Mouse (Mus musculus) hindbrain, embryonic 13.5 days (tissue): Measurements from ENCODE around the gene Rnls. TPM values are rescaled to one million over a fixed set of nuclear protein-coding genes. Genes with fewer than 3 reads are reported as not detected.

ENCODE experiments used
- ATAC-seq: fragments of 200-750 bp; cut with Nextera tagmentation; 2 replicates; pipeline ENCODE4 v1.8.0; 2017; ENCODE audit warnings: moderate TSS enrichment; ENCODE audit not compliant: low FRiP score
- H3K27ac ChIP-seq: fragments of 300-500 bp; sonication (generic); 2 replicates; pipeline ENCODE4 v1.5.1; 2015; ENCODE audit warnings: inconsistent platforms, mild to moderate bottlenecking, moderate library complexity
- H3K27me3 ChIP-seq: fragments of 300-500 bp; sonication (generic); 2 replicates; pipeline ENCODE4 v1.6.1; 2015; ENCODE audit warnings: mild to moderate bottlenecking, inconsistent platforms
- H3K36me3 ChIP-seq: fragments of 300-500 bp; sonication (generic); 2 replicates; pipeline ENCODE4 v1.6.1; 2015; ENCODE audit warnings: mild to moderate bottlenecking, inconsistent platforms
- H3K4me1 ChIP-seq: fragments of 300-500 bp; sonication (generic); replicated peaks from 2 replicates; pipeline ENCODE4 v1.6.1; 2015; ENCODE audit warnings: inconsistent platforms
- H3K4me2 ChIP-seq: fragments of 300-500 bp; sonication (generic); 2 replicates; pipeline ENCODE4 v1.6.1; 2015; ENCODE audit warnings: inconsistent platforms, mild to moderate bottlenecking, moderate library complexity
- H3K4me3 ChIP-seq: fragments of 300-500 bp; sonication (generic); 2 replicates; pipeline ENCODE4 v1.5.1; 2015; ENCODE audit warnings: mild to moderate bottlenecking, inconsistent platforms
- H3K9ac ChIP-seq: fragments of 300-500 bp; sonication (generic); 2 replicates; pipeline ENCODE4 v1.6.1; 2015; ENCODE audit warnings: mild to moderate bottlenecking, inconsistent platforms
- H3K9me3 ChIP-seq: fragments of 300-500 bp; sonication (generic); 2 replicates; pipeline ENCODE4 v1.6.1; 2016; ENCODE audit warnings: inconsistent platforms
- WGBS: fragments of 180-500 bp; shearing (Covaris S2); methylation state at CpG from one replicate; pipeline ENCODE4 v1.1.7; 2015; 5-methylcytosine and 5-hydroxymethylcytosine counted together
- polyA plus RNA-seq: library from polyadenylated mRNA; unstranded; fragments of >200 nt; fragmentation: Nextera tagmentation; extraction: Ambion mirVana; gene quantifications from 2 replicates; pipeline ENCODE4 v1.2.1, GENCODE M21; 2015

The Rnls gene
- polyA plus RNA-seq, 1 experiment from 2014 or later: 11.1 TPM

DNA sequence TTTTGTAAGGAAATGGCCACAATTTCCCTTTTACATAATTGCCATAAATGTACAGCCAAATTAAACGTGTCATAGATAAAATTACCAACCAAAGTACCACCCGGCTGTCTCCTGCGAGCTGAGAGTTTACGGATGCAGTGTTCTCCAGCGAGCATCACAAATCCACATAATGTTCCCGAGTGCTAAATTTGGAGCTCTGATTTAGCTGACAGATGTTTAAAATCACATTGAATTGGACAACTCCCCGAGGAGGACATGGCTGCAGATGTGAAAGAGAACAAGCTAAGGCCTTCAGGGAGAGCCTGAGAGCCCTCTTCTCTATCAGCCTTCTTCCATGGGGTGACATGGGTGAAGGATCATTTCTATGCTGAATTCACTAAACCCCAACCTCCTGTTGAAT is 278.3 kb downstream of the Rnls start:
- WGBS: 78% methylated on average over 7 of the region's 7 CpGs
- peaks cover 9% of the 10 kb centered on the region for H3K4me1 ChIP-seq
- no peak overlapping the region for H3K9ac ChIP-seq
- no peak overlapping the region for H3K27ac ChIP-seq
- H3K27me3 ChIP-seq: 0 out of 2 replicates have a peak, but pooled peaks cover 3% of the 10 kb centered on the region
- no peak for ATAC-seq
- no peaks in the 10 kb centered on the region for H3K36me3 ChIP-seq
- H3K4me2 ChIP-seq: no peak overlapping the region
- H3K9me3 ChIP-seq: no peaks in the 10 kb centered on the region
- no peak overlapping the region for H3K4me3 ChIP-seq

DNA sequence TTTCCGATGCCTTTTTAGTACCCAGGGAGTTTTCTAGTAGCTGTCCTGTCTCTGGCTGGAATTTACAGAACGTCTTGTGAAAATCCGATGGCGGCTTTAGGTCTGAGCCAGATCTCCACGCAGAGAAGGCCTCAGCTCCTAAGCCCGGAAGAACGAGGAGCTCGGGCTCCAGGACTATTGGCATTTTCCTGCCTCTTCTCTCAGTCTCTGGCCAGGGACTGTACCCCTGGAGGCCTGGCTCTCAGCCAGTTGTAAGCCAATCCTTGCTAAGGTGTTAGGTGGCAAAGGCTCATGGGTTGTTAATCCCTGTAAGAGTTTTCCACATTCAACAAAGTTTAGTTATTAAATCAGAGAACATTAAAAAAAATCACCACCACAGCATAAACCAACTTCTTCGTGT is 281.7 kb downstream of the Rnls start:
- no peaks in the 10 kb centered on the region for H3K36me3 ChIP-seq
- WGBS: 85% methylated on average over 9 of the region's 9 CpGs
- no peak overlapping the region for H3K4me3 ChIP-seq
- H3K27me3 ChIP-seq: 0 out of 2 replicates have a peak, but pooled peaks cover 3% of the 10 kb centered on the region
- no peak overlapping the region; the same call in 1 of the 2 replicates for H3K27ac ChIP-seq
- H3K9ac ChIP-seq: no peak overlapping the region
- no peak for ATAC-seq
- no peak overlapping the region for H3K4me2 ChIP-seq
- H3K4me1 ChIP-seq: peaks cover 9% of the 10 kb centered on the region
- H3K9me3 ChIP-seq: no peaks in the 10 kb centered on the region

DNA sequence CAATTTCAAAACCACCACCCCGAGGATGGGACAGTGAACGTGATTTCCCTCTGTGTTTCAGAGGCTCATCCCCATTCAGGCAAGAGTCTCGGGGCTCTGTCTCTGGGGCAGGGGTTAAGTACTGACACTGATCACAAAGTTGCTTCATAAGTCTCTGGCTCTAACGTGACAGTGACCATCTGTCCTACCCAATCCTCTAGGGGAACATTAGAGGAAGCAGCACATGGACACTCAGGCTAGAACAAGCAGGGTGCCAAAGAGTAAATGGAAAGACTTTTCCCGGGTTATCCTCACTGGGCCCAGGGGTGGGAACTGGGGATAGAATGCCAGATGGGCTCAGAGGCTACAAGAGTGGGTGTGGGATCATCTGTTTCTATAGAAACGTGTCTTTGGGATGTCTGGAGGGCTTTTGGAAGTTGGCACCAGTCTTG is 282.1 kb downstream of the Rnls start:
- 45% methylated on average over 6 of the region's 6 CpGs for WGBS
- no peaks in the 10 kb centered on the region for H3K9me3 ChIP-seq
- H3K27me3 ChIP-seq: 0 out of 2 replicates have a peak, but pooled peaks cover 3% of the 10 kb centered on the region
- H3K4me1 ChIP-seq: peaks cover 9% of the 10 kb centered on the region
- peak; percentile 49; the same call in 1 of the 2 replicates for ATAC-seq
- no peak overlapping the region for H3K4me3 ChIP-seq
- H3K27ac ChIP-seq: no peak overlapping the region
- H3K4me2 ChIP-seq: no peak overlapping the region
- H3K9ac ChIP-seq: no peak overlapping the region
- H3K36me3 ChIP-seq: no peaks in the 10 kb centered on the region

DNA sequence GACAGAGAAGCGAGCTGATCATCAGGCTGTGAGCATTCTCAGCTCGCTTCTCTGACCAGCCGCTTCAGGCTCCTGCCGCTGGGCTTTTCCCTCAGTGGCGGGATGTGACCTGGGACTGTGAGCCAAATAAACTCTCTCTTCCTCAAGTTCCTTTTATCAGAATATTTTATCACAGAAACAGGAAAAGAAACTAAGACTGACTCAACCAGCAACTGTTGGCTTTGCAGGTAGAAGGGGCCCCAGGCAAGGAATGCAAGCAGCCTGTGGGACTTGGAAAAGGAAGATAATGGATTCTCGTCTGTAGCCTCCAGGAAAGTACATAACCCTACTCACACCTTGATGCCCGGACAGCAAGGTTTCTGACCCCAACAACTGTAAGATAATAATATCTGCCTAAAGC is 283.0 kb downstream of the Rnls start:
- Histone ChIP-seq H3K4me3 (no peak overlapping the region), H3K4me1 (peaks cover 9% of the 10 kb centered on the region), H3K27me3 (0 out of 2 replicates have a peak, but pooled peaks cover 3% of the 10 kb centered on the region), H3K9me3 (no peaks in the 10 kb centered on the region), H3K36me3 (no peaks in the 10 kb centered on the region), H3K27ac (no peak overlapping the region), H3K4me2 (no peak overlapping the region), H3K9ac (no peak overlapping the region)
- 88% methylated on average over 7 of the region's 7 CpGs for WGBS
- no peak for ATAC-seq

DNA sequence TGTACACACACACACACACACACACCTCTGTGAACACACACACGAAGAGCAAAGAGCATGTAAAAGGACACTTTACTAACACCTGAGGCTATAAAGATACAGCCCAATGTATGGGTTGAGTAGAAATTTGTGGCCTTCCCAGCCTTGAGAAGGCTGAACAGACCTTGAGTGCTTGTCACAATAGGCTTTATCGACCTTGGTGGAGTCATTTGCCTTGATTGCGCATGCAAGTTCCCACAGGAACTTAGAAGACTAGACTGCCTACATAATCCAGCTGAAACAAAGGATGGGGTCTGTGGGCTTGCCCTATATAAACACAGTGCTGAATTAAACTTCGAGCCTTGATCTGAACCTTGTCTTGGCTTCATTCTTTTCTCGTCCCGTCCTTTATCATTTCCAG is 288.2 kb downstream of the Rnls start:
- Histone ChIP-seq H3K36me3 (no peaks in the 10 kb centered on the region), H3K9ac (no peak overlapping the region), H3K4me1 (peaks cover 13% of the 10 kb centered on the region), H3K9me3 (no peaks in the 10 kb centered on the region), H3K27ac (no peak overlapping the region), H3K4me2 (no peak overlapping the region), H3K27me3 (no peaks in the 10 kb centered on the region), H3K4me3 (no peak overlapping the region)
- WGBS: 90% methylated on average over 6 of the region's 6 CpGs
- ATAC-seq: no peak

DNA sequence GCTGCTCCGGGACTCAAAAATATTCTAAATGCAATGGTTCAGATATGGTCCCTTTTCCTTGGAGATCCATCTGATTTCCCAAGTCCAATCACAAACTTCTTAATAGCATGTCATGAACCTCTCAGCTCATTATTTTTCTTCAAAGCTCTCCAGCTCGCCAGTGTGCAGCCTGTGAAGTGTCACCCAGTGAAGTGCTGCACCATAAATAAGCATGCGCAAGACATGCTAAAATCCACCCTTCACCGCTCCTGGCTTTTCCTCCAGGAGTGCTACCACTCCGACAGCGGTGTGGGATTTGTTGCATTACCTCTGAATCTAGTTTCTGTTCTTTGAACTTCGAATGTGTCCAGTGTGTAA is 289.3 kb downstream of the Rnls start:
- WGBS: 79% methylated on average over 7 of the region's 7 CpGs
- Histone ChIP-seq H3K27ac (no peak overlapping the region), H3K9me3 (no peaks in the 10 kb centered on the region), H3K4me1 (peaks cover 13% of the 10 kb centered on the region), H3K27me3 (no peaks in the 10 kb centered on the region), H3K4me2 (no peak overlapping the region), H3K9ac (no peak overlapping the region), H3K4me3 (no peak overlapping the region), H3K36me3 (no peaks in the 10 kb centered on the region)
- no peak for ATAC-seq

DNA sequence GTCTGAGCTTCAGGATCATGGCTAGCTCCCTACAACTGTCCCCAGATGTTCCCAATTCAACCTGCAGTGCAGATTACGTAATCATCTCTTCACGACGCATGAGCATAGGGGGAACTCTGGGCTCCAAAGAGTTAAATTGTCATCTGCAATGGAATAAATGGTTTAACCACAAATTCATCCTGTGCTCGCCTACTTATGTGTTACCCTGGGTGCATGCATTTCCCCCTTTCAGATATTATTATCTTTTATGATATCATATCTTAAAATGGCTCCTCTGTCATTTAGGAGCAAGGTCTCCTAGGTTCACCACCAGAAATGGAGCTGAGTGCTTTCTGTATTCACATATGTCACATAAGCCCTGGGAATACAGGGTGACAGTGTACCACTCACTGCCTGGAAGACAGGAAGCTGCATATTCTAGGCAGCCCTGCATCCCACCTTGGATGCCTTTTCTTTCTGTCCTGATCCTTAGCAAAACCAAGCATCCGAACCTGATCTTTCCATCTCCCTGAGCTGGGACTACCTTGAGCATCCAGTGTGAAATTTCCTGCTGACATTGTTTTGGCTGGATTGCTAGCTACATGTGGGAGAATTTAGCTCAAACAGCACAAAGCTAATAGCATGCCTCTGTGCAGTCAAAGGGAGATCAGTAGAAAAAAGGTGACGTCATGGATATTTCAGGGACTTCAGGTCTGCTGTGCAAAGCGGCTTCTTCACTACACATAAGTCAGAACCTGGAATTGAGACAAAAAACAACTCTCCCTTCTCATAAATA is 289.9 kb downstream of the Rnls start:
- Histone ChIP-seq H3K36me3 (no peaks in the 10 kb centered on the region), H3K9ac (no peak overlapping the region), H3K4me3 (no peak overlapping the region), H3K4me1 (peaks cover 13% of the 10 kb centered on the region), H3K27me3 (no peaks in the 10 kb centered on the region), H3K4me2 (no peak overlapping the region), H3K27ac (0 out of 2 replicates have a peak overlapping the region, but pooled peaks have one; percentile 44), H3K9me3 (no peaks in the 10 kb centered on the region)
- WGBS: 64% methylated on average over 7 of the region's 7 CpGs
- peak; percentile 72; the same call in 1 of the 2 replicates for ATAC-seq

DNA sequence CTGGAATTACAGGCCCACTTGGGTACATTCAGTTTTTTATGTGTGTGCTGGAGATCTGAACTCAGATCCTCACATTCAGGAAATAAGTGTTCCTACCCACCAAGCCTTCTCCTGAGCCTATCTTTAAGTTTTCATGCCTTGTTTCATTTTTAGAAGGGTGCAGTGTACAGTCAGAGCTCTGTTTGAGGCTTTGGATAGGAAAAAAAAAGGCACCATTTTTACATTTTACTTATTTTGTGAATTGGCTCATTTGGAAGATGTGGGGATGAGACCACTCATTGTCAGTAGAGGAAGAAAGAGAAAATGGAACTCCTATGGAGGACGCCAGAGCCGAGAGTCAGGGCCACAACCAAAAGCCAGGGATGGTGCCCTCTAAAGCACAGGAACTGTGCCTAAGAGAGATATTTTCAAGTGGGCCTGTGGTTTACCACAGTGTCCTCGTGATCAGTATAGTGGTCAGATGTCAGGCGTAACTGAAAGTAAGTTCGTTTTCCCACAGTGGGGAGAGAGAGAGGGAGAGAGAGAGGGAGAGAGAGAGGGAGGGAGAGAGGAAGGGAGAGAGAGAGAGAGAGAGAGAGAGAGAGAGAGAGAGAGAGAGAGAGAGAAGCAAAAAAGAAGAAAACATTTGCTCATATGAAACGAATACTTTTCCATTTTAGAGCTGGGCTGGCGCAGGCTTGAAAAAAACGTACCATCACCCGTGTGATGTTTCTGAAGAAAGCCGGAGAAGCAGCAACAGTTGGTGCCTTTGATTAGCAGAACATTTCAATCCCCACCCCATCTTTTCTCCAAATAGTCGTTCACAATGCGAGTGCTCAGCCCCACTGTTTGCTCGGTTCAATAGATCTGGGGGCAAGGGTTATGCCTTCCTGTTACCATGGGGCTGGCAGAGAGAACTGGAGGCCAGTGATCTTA is 290.7 kb downstream of the Rnls start:
- Histone ChIP-seq H3K27ac (no peak overlapping the region), H3K9me3 (no peaks in the 10 kb centered on the region), H3K4me2 (no peak overlapping the region), H3K9ac (no peak overlapping the region), H3K36me3 (no peaks in the 10 kb centered on the region), H3K4me1 (peaks cover 13% of the 10 kb centered on the region), H3K4me3 (no peak overlapping the region), H3K27me3 (no peaks in the 10 kb centered on the region)
- WGBS: 34% methylated on average over 13 of the region's 13 CpGs
- ATAC-seq: no peak

DNA sequence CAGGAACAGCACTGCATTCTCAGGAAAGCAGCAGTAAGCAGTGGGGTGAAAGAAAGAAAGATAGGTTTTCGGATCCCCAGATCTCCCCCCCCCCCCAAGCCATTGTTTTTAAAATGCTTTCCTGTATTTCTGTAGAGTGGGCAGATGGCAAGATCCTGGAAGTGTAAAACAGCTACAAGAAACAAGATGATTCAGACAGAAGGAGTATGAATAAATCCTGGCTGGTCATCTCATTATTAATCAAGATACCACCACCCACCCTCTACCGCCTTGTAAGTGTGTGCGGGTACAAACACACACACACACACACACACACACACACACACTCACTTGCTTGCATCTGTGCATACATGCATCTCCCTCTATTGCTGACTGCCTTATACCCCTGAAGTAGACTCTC is 291.5 kb downstream of the Rnls start:
- 67% methylated on average over 3 of the region's 3 CpGs for WGBS
- Histone ChIP-seq H3K27me3 (no peaks in the 10 kb centered on the region), H3K4me1 (peaks cover 13% of the 10 kb centered on the region)

DNA sequence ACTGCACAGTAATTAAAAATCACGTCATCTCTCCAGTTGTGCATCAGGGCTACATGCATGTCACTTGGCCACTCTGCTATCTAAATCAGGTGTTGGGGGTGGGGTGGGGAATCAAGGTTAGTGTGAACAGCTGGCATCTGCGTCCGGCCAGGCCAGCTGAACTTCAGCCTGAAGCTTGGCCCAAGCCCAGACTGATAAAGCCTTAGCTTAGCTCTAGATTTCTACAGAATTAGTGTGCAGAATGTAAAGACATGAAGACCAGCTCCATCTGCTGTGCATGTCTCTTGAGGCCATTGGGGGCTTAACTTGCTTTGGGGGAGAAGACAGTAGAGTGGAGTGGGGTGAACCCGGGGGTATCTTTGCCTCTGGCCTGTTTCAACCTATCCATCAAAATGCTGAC is 292.1 kb downstream of the Rnls start:
- peak; percentile 36; the same call in 1 of the 2 replicates for ATAC-seq
- 59% methylated on average over 4 of the region's 4 CpGs for WGBS

More for the DNA sequence above, 291.5 kb downstream of the Rnls start:
- Histone ChIP-seq H3K4me3 (no peak overlapping the region), H3K9me3 (no peaks in the 10 kb centered on the region), H3K9ac (no peak overlapping the region), H3K36me3 (no peaks in the 10 kb centered on the region), H3K4me2 (no peak overlapping the region), H3K27ac (no peak overlapping the region)
- no peak; the same call in 1 of the 2 replicates for ATAC-seq

DNA sequence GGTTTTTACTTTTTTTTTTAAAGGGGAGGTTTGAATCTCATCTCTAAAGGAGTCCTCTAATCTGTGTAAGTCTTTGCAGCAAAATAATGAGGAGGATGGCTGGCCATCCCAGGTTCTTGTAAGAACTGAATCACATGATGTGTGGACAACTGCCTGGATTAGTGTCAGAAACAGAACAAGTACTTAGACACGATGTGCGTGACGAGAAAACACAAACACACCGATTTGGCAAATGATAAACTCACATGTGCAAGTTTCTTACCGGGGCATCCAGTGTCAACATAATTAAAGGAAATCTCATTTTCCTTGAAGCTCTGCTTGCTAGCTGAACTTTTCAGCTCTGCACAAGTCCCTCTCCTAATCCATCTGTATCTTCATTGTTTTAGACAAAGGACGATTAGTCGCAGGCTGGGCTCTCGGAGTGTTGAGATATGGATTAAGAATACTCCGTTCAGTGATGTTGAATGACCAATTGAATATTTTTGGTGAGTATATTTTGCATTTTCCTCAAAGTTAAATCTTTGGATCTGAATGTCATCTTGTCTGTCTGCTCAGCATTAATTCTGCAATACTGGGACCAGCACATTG is 292.8 kb downstream of the Rnls start:
- no peak overlapping the region for H3K4me2 ChIP-seq
- no peak overlapping the region for H3K27ac ChIP-seq
- H3K4me1 ChIP-seq: peaks cover 13% of the 10 kb centered on the region
- no peaks in the 10 kb centered on the region for H3K27me3 ChIP-seq
- 52% methylated on average over 9 of the region's 9 CpGs for WGBS
- no peak overlapping the region for H3K9ac ChIP-seq
- no peaks in the 10 kb centered on the region for H3K36me3 ChIP-seq
- no peaks in the 10 kb centered on the region for H3K9me3 ChIP-seq
- ATAC-seq: no peak
- no peak overlapping the region for H3K4me3 ChIP-seq

More for the DNA sequence above, 292.1 kb downstream of the Rnls start:
- H3K9me3 ChIP-seq: no peaks in the 10 kb centered on the region
- H3K4me3 ChIP-seq: no peak overlapping the region
- no peak overlapping the region for H3K9ac ChIP-seq
- no peak overlapping the region for H3K4me2 ChIP-seq
- no peaks in the 10 kb centered on the region for H3K36me3 ChIP-seq
- H3K27me3 ChIP-seq: no peaks in the 10 kb centered on the region
- peaks cover 13% of the 10 kb centered on the region for H3K4me1 ChIP-seq
- H3K27ac ChIP-seq: no peak overlapping the region

DNA sequence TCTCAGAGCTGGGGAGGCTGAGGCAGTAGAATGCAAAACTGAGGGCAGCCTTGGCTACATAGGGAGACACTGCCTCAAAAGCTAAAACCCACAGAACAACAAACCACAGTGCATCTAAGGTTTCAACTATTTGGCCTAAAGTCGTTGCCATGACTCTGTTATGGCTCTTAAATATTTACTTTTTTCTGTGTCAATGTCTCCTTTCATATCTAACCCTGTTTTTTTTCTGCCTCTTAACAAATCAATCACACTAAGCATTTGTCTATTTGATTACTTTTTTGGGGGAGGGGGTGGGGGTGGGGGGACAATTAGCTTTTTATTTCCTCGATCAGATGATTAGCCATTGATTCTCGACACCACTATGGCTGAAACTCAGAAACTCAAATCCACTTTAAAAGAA is 294.4 kb downstream of the Rnls start:
- no peak overlapping the region for H3K9ac ChIP-seq
- 53% methylated on average over 3 of the region's 3 CpGs for WGBS
- no peaks in the 10 kb centered on the region for H3K9me3 ChIP-seq
- ATAC-seq: no peak
- no peak overlapping the region for H3K4me3 ChIP-seq
- H3K4me1 ChIP-seq: peaks cover 13% of the 10 kb centered on the region
- no peak overlapping the region for H3K27ac ChIP-seq
- H3K27me3 ChIP-seq: no peaks in the 10 kb centered on the region
- H3K4me2 ChIP-seq: no peak overlapping the region
- no peaks in the 10 kb centered on the region for H3K36me3 ChIP-seq
